Mouse (Mus musculus) CH12.LX (cell line): Measurements from ENCODE around the gene Nup35. TPM values are rescaled to one million over a fixed set of nuclear protein-coding genes. Genes with fewer than 3 reads are reported as not detected.

Source experiments
- DNase-seq: peaks from one replicate; pipeline ENCODE4 v3.0.0-alpha.2; 2013; ENCODE audit errors: extremely low read depth
- H3K27ac ChIP-seq: 2 replicates; pipeline ENCODE4 v1.5.1; 2012; ENCODE audit warnings: low read depth, mild to moderate bottlenecking, control low read depth, moderate library complexity; ENCODE audit not compliant: insufficient read depth
- H3K27me3 ChIP-seq: replicated peaks from 2 replicates; pipeline ENCODE3; 2012; ENCODE audit warnings: inconsistent platforms
- H3K36me3 ChIP-seq, 2 experiments: replicated peaks in 1 of 2; 2 replicates each; pipeline versions ENCODE3 to v1.6.1; 2012; ENCODE audit warnings: inconsistent platforms in 1 of 2, low read length in 1 of 2, mild to moderate bottlenecking in 1 of 2, mixed read lengths in 1 of 2, moderate library complexity in 1 of 2; ENCODE audit not compliant: control insufficient read depth in 1 of 2, insufficient read depth in 1 of 2
- H3K4me1 ChIP-seq, 2 experiments: 2 replicates each; pipeline ENCODE4 v1.6.1; 2012; ENCODE audit warnings: inconsistent platforms in 1 of 2, moderate library complexity in 1 of 2; ENCODE audit not compliant: insufficient read depth in 2 of 2, control insufficient read depth in 1 of 2
- H3K4me2 ChIP-seq: 2 replicates; pipeline ENCODE4 v1.6.1; 2012; ENCODE audit warnings: low read depth, mild to moderate bottlenecking, control low read depth; ENCODE audit not compliant: poor library complexity, insufficient read depth, severe bottlenecking
- H3K4me3 ChIP-seq, 3 experiments: fragments of 150-350 bp in 1 of 3; sonication (generic) in 1 of 3; replicated peaks in 1 of 3; 2 replicates each; pipeline versions ENCODE3 to v1.5.1; 2011 to 2012; ENCODE audit warnings: low read depth in 2 of 3, low read length in 2 of 3, mild to moderate bottlenecking in 2 of 3, moderate library complexity in 2 of 3, control low read depth in 1 of 3, improper control_type of control experiment in 1 of 3, inconsistent platforms in 1 of 3, mixed read lengths in 1 of 3; ENCODE audit not compliant: poor library complexity in 1 of 3
- H3K79me2 ChIP-seq: replicated peaks from 2 replicates; pipeline ENCODE4 v1.6.1; 2012; ENCODE audit warnings: mild to moderate bottlenecking, moderate library complexity; ENCODE audit not compliant: control insufficient read depth, poor library complexity, insufficient read depth, severe bottlenecking; ENCODE audit errors: extremely low read depth
- H3K9ac ChIP-seq: 2 replicates; pipeline ENCODE4 v1.6.1; 2012; ENCODE audit warnings: low read depth, mild to moderate bottlenecking, control low read depth, moderate library complexity; ENCODE audit not compliant: insufficient read depth
- H3K9me3 ChIP-seq: replicated peaks from 2 replicates; pipeline ENCODE3; 2012; ENCODE audit warnings: low read length, inconsistent platforms, mixed read lengths
- BHLHE40 ChIP-seq: IDR thresholded peaks from 2 replicates; pipeline ENCODE4 v1.6.1; 2011; ENCODE audit warnings: mild to moderate bottlenecking, low read depth, low read length, improper control_type of control experiment
- CHD2 ChIP-seq: IDR thresholded peaks from 2 replicates; pipeline ENCODE4 v1.6.1; 2011; ENCODE audit warnings: low read length, improper control_type of control experiment
- CTCF ChIP-seq, 2 experiments: IDR thresholded peaks in 1 of 2; conservative IDR thresholded peaks in 1 of 2; 2 replicates each; pipeline ENCODE4 v1.5.1; 2011 to 2012; ENCODE audit warnings: low read depth in 2 of 2, low read length in 2 of 2, improper control_type of control experiment in 1 of 2, inconsistent platforms in 1 of 2, mild to moderate bottlenecking in 1 of 2, moderate library complexity in 1 of 2
- E2F4 ChIP-seq: IDR thresholded peaks from 2 replicates; pipeline ENCODE4 v1.6.1; 2011; ENCODE audit warnings: low read depth, low read length, improper control_type of control experiment; ENCODE audit not compliant: insufficient replicate concordance
- EP300 ChIP-seq: IDR thresholded peaks from 2 replicates; pipeline ENCODE4 v1.6.1; 2011; ENCODE audit warnings: low read length, improper control_type of control experiment
- HCFC1 ChIP-seq: IDR thresholded peaks from 2 replicates; pipeline ENCODE4 v1.6.1; 2012; ENCODE audit warnings: low read depth, mild to moderate bottlenecking, inconsistent platforms, low read length, improper control_type of control experiment
- IRF4 ChIP-seq: IDR thresholded peaks from 2 replicates; pipeline ENCODE4 v1.6.1; 2014; ENCODE audit warnings: low read depth, mild to moderate bottlenecking, inconsistent platforms, low read length, improper control_type of control experiment
- MAFK ChIP-seq: IDR thresholded peaks from 2 replicates; pipeline ENCODE4 v1.6.1; 2011; ENCODE audit warnings: low read length, improper control_type of control experiment; ENCODE audit not compliant: insufficient replicate concordance
- MYC ChIP-seq: IDR thresholded peaks from 2 replicates; pipeline ENCODE4 v1.6.1; 2011; ENCODE audit warnings: low read depth, mild to moderate bottlenecking, improper control_type of control experiment, low read length
- NELFE ChIP-seq: IDR thresholded peaks from 2 replicates; pipeline ENCODE4 v1.6.1; 2011; ENCODE audit warnings: low read depth, low read length, improper control_type of control experiment
- NRF1 ChIP-seq: IDR thresholded peaks from 2 replicates; pipeline ENCODE4 v1.6.1; 2014; ENCODE audit warnings: low read depth, mild to moderate bottlenecking, inconsistent platforms, low read length, improper control_type of control experiment, moderate library complexity
- PAX5 ChIP-seq: IDR thresholded peaks from 2 replicates; pipeline ENCODE4 v1.6.1; 2012; ENCODE audit warnings: low read length, inconsistent platforms, mixed read lengths
- POLR2A ChIP-seq: IDR thresholded peaks from 2 replicates; pipeline ENCODE4 v1.6.1; 2011; ENCODE audit warnings: low read depth, mild to moderate bottlenecking, improper control_type of control experiment, low read length
- POLR2AphosphoS2 ChIP-seq: IDR thresholded peaks from 2 replicates; pipeline ENCODE4 v1.6.1; 2011; ENCODE audit warnings: low read depth, low read length, improper control_type of control experiment
- RAD21 ChIP-seq: IDR thresholded peaks from 2 replicates; pipeline ENCODE4 v1.6.1; 2011; ENCODE audit warnings: low read depth, mild to moderate bottlenecking, low read length, improper control_type of control experiment, moderate library complexity
- SIN3A ChIP-seq: IDR thresholded peaks from 2 replicates; pipeline ENCODE4 v1.6.1; 2012; ENCODE audit warnings: low read length, improper control_type of control experiment, inconsistent platforms
- SMC3 ChIP-seq: IDR thresholded peaks from 2 replicates; pipeline ENCODE4 v1.6.1; 2011; ENCODE audit warnings: low read depth, low read length, improper control_type of control experiment
- TBP ChIP-seq: conservative IDR thresholded peaks from 2 replicates; pipeline ENCODE4 v1.6.1; 2011; ENCODE audit warnings: low read depth, low read length, improper control_type of control experiment
- TCF12 ChIP-seq: IDR thresholded peaks from 2 replicates; pipeline ENCODE4 v1.6.1; 2014; ENCODE audit warnings: low read depth, mild to moderate bottlenecking, inconsistent platforms, low read length, improper control_type of control experiment
- UBTF ChIP-seq: IDR thresholded peaks from 2 replicates; pipeline ENCODE4 v1.6.1; 2012; ENCODE audit warnings: low read depth, mild to moderate bottlenecking, inconsistent platforms, low read length, improper control_type of control experiment, moderate library complexity
- USF1 ChIP-seq: IDR thresholded peaks from 2 replicates; pipeline ENCODE4 v1.6.1; 2014; ENCODE audit warnings: low read depth, mild to moderate bottlenecking, inconsistent platforms, low read length, improper control_type of control experiment
- USF2 ChIP-seq: conservative IDR thresholded peaks from 2 replicates; pipeline ENCODE4 v1.6.1; 2011; ENCODE audit warnings: low read depth, low read length, improper control_type of control experiment
- ZC3H11A ChIP-seq: IDR thresholded peaks from 2 replicates; pipeline ENCODE4 v1.6.1; 2012; ENCODE audit warnings: low read depth, mild to moderate bottlenecking, inconsistent platforms, low read length, improper control_type of control experiment
- ZKSCAN1 ChIP-seq: IDR thresholded peaks from 2 replicates; pipeline ENCODE4 v1.6.1; 2012; ENCODE audit warnings: low read depth, inconsistent platforms, low read length, improper control_type of control experiment, borderline replicate concordance
- ZNF384 ChIP-seq: IDR thresholded peaks from 2 replicates; pipeline ENCODE4 v1.6.1; 2012; ENCODE audit warnings: low read depth, low read length, improper control_type of control experiment, inconsistent platforms
- dilution Hi-C: fragments of 300-500 bp; cut with MboI; formaldehyde crosslinking; loops from 2 replicates; pipeline ENCODE4 v1.14.3; 2020; ENCODE audit warnings: low sequenced_read_pairs; ENCODE audit not compliant: extremely low pct_unique_long_range_greater_than_20kb, extremely low pct_ligation_motif_present
- in situ Hi-C: fragments of 300-500 bp; cut with MboI; formaldehyde crosslinking; loops from 3 replicates; pipeline ENCODE4 v1.14.3; 2019; ENCODE audit warnings: low sequenced_read_pairs, low pct_ligation_motif_present, low pct_unique_long_range_greater_than_20kb, mixed read lengths
- polyA plus RNA-seq: library from polyadenylated mRNA; unstranded; fragments of >175 nt; gene quantifications from 2 replicates; pipeline ENCODE4 v1.2.1, GENCODE M21; 2012; ENCODE audit warnings: low read depth; ENCODE audit not compliant: insufficient read length
- total RNA-seq, 2 experiments: library from RNA; depleted of rRNA; stranded (reverse); fragments of 300-350 nt in 1 of 2; fragments of >200 nt in 1 of 2; gene quantifications; 2 replicates each; pipeline ENCODE4 v1.2.3; 2012 to 2014

Gene Nup35
- total and polyA plus RNA-seq, 3 experiments = 37.9 to 161 (median 53.2) TPM

DNA sequence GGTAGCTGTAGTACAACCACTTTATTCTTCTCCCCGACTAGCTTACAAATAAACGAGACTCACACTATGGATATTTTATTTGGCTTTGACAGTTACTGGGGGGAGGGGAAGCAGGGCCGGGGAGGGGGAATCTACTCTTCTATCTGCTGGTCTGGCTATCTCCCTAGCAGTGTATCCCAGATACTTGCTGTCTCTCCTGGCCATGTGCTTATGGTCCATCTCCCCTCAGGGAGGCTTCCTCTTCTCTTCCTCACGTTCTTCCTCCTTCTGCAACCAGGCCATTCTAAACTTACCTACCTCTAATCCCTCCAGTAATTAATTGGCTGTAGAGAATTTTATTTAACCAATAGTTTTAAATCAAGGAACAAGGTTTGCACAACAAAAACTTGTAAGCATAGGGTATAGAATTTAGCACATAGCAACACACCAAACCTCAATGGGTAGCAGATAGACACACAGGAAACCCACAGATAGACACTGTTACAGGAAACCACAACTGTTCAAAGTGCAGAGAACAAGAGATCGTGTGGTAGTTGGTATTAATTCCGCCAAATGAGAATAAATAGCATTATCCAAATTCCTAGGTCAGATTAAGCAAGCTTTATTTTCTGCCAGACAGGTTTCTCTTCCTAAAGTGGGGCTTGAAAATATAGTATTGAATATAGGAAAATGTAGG is 67.5 kb downstream of the Nup35 start:
- Histone ChIP-seq H3K9ac (no peak overlapping the region), H3K4me1 (peaks cover 0 to 5% of the 10 kb centered on the region in 2 experiments; a peak in 1 of 4 replicates), H3K27ac (no peak overlapping the region), H3K4me3 (no peak overlapping the region), H3K27me3 (no peaks in the 10 kb centered on the region), H3K79me2 (no peaks in the 10 kb centered on the region), H3K4me2 (no peak overlapping the region), H3K36me3 (no peaks in the 10 kb centered on the region), H3K9me3 (no peaks in the 10 kb centered on the region)
- in situ Hi-C loops (no loop called here), dilution Hi-C loops (no loop called here)
- no peak for TF ChIP-seq TBP
- TF ChIP-seq IRF4 = no peak
- TF ChIP-seq NRF1 = no peak
- TF ChIP-seq SIN3A = no peak
- no peak for TF ChIP-seq USF1
- no peak for TF ChIP-seq MYC
- no peak for TF ChIP-seq ZC3H11A
- no peak for TF ChIP-seq CTCF (conservative IDR thresholded peaks at IDR 0.05 in 1 of 2, IDR thresholded peaks at IDR 0.05 in 1 of 2; ENCODE audit: low read depth in 2 of 2, low read length in 2 of 2)
- TF ChIP-seq MAFK = no peak
- no peak for TF ChIP-seq RAD21
- TF ChIP-seq ZNF384 = no peak
- no peak for TF ChIP-seq CHD2
- no peak for TF ChIP-seq USF2
- no peak for TF ChIP-seq HCFC1
- no peak for TF ChIP-seq TCF12
- no peak for DNase-seq

DNA sequence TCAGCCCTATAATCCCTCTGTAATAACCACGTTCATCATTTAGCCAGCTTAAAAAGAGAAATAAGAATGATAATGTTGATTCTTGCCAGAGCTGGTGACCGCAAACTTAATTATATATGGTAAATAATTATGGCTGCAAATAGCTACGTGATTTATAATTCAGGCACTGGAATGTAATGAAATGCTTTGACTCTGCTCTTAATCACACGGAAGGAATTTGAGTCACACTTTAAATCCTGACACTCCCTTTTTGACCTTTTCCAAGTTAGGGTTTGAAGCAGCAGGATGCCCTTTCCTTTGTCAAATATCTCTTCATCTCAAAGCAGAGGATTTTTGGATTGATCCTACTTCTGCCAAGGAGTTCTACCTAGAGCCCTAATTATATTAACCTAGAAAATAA is 71.2 kb downstream of the Nup35 start:
- TF ChIP-seq NELFE (no peak), TBP (no peak), NRF1 (no peak), POLR2A (no peak), MAFK (no peak), ZKSCAN1 (no peak), UBTF (no peak), POLR2AphosphoS2 (no peak), SMC3 (no peak), PAX5 (no peak), BHLHE40 (no peak), E2F4 (no peak), EP300 (no peak), RAD21 (no peak)
- in situ Hi-C loops = no loop called here
- H3K4me1 ChIP-seq = peaks cover 0 to 5% of the 10 kb centered on the region in 2 experiments; a peak in 1 of 4 replicates
- H3K79me2 ChIP-seq = no peaks in the 10 kb centered on the region
- H3K9ac ChIP-seq = no peak overlapping the region
- no peaks in the 10 kb centered on the region for H3K9me3 ChIP-seq
- dilution Hi-C loops = no loop called here
- DNase-seq = no peak
- no peak overlapping the region for H3K4me3 ChIP-seq
- no peaks in the 10 kb centered on the region for H3K36me3 ChIP-seq
- H3K27me3 ChIP-seq = no peaks in the 10 kb centered on the region
- no peak overlapping the region for H3K4me2 ChIP-seq
- H3K27ac ChIP-seq = no peak overlapping the region
